Mouse (Mus musculus): ENCODE results near the gene Sgip1.

Gene Sgip1

DNA sequence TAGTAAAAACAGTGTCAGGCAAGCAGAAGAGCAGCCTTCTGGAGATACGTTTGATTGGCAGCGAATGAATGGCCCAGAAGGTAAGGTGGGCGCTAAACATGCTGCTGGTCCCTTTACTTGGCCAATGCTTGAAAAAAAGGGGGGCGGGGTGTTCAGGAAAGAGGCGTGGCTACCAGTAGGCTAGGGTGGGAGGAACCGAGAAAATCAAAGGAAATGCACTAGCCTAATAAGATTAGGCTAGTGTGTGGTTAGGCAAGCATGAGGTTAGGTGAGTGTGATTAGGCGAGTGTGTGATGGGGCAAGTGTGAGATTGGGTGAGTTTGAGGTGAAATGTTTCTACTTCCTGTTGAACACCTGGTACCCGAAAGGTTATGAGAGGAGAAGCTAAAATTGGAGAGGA lies at the start of gene Sgip1:
Gene Sgip1, plus strand, starts transcription at position 11 of the 400 bp plus-strand sequence.
- DNase-seq, result no peak

DNA sequence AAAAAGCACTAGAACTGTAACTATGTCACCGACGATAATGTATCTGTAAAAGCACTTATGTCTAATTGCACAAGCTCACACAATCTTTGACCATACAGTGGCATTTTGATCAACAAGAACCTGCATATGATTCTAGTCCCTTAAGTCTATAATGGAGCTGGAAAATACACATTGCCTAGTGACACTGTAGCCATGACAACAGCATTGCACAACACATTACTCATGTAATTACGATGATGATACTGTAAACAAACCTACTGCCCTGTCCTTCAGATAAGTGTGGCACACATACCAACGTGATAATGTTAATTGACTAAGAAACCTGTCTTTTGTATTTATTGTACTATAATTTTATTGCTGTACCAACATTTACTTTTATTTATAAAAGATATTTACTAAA lies 49.7 kb upstream of the Sgip1 start:
- DNase-seq, result no peak

DNA sequence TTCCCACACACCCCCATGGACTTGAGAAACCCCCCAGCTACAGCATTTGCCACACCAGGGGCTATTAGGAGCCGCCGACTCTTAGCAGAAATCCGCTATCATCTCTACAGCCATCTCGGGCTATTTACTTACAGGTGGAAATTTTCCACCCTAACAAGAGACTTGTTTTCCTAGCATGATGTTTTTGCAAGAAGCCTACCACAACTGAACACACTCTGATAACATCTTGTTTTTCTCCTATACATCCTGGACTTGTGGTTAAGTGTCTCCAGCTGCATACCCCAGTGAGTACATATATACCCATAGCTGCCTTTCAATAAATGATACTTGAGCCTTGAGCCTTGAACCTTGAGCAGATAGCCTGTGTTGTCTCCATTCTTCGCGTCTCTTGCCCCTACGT lies 43.1 kb upstream of the Sgip1 start:
- DNase-seq, result no peak

DNA sequence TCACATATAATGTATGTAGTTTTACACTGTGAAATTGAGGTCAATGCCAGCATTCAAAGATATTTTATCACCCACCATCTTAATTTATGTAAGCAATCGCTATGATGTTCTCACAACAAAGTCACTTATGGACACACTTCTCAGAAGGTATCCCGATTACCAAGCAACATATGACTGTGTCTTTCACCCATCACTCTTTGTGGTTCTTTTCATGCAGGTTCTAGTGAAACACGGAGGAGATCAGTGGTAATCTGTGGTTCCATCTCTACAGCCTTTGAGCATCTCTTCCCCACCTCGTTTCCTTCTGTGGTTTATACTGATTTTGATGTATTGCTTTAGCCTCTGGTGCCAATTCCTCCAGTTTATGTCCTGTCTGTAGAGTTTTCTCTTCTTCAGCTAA lies 29.4 kb upstream of the Sgip1 start:
- DNase-seq, result no peak

DNA sequence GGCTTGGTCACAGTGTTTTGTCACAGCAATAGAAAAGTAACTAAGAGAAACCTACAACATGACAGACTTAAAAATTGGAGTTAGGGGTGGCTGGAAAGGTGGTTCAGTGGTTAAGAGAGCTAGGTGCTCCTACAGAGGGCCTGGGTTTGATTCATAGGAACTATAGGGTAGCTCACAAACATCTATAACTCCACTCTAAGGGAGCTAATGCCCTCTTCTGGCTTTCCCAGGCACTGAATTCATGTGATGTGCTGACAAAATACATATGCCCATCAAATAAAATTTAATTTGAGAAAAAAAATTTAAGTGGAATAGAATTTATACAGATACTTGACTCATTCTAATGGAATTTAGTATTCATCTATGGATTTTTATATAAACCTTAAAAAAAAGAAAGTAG lies 25.6 kb upstream of the Sgip1 start:
- no peak for DNase-seq

DNA sequence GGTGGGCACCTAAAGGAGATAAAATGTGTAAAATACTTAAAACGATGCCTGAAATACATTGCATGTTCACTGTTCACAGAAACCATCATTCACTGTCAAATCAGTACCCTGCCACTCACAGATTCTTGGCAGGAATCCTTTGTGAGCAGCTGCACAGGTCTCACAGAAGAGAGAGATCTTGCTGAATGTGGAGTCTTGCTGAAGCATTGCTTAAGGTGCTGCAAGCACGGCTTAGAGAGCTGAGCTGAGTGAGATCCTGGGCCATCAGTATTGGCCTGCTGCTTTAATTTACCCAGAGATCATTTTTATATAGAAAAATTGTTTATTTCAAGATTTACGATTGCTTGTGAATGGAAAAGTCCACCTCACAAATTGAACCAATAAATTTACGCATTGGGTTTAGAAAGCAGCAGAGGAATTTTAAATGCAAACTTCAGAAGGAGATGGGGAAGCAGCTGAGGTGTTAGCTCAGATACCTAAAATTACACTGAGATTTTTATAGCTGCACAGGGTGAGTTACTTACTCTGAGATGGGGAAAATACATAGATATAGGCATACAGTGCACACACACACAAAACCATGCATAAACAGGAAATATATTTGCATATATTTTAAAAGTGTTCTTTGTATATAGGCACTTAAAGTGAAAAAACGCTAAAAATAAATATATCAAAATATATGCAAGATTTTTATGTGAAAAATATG lies 23.8 kb upstream of the Sgip1 start:
- DNase-seq, result no peak

DNA sequence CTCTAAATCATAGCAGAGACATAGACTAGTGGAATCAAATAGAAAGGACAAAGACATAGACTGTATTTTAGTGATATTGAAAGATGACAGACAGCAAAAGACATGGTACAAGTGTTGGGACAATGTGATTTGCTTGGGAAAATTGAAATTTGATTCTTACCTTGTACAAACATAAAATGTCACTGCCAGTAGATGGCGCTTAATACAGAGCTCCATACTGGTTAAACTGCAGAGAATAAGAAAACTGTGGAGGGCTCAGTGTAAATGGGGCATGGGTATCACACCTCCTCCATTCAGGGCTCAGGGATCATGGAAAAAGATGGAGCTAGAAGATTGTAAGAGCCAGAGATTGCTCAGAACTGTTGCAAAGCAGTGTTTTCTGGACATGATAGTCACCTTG lies 21.6 kb upstream of the Sgip1 start:
- DNase-seq, result peak in 1 of 2 experiments; percentile 11

DNA sequence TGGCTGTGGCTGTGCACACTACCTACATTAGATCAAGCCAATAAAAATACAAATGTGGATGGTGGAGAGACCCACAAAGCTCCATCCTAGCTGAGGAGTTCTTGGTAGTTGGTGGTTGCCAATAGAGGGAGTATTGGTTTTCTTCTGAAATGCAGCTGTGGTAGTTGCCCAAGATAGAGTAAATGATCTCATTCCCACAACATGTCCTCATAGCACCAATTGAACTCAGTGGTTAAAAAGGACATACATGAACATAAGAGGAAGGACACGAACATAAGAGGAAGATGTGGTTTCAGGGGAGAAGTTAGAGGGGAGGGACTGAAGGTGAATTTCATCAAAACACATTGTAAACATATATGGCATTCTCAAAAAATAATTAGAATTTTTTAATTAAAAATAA lies 21.1 kb upstream of the Sgip1 start:
- DNase-seq, result no peak

DNA sequence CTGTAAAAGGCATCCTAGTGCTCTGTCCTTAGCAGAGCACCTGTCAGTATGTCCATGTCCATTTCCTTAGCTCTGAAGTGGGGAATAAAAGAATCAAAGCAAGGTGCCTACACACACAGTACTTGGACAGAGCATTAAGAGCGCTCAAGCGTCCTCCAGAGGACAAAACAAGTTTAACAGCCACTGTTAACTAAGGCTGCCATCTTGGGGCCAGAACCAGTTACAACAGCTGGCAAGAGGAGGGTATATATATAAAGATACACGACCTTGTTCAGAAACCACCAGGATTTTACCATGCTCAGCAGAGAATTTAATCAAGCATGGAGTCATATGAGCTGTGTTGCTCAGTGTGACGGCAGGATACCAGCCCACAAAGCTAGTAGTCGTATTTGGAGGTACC lies 16.7 kb upstream of the Sgip1 start:
- no peak for DNase-seq

DNA sequence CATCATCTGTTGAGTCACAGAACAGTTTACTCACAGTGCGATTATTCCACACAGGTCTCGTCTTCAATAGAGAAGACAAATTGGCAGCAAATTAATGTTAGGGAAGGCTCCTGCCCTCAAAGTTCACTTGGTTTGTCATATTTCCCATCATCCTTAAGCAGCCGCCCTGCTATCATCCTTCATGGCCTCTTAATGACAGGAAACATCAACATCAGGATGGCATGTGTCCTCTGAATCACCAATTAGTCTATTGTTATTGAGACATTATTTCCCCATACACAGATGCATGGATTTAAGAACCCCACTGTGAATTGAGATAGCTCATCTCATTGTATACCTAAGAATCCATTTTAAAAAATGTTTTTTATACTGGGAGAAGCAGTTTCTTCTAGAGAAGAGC lies 10.1 kb upstream of the Sgip1 start:
- no peak for DNase-seq

DNA sequence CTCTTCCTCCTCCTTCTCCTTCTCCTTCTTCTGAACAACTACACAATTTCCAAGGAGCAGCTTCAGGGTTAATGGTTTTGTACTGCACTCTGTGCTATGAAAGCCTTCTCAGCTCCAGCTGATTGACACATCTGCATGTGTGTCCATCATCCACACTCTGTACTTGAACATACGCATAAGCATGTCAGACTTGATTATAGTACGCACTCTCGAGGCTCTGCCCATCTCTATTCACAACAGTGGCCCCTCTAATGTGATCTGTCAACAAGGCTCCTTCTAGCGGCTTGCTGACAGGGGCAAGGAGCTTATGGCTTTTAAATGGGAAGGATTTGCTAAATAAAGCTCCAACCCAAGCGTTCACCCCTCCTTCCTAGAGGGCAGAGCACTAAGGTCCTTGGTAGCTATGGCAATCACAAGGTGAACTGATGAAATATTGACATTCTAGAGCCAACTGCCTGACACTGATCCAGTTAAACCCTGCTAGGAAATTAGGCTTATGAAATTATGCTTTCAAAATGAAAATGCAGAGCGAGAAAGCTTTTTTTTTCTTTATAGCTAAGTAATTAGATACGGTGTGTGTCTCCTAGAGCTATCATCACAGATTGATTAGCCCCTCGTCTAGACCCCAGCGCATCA lies 7.0 kb upstream of the Sgip1 start:
- DNase-seq, result no peak

DNA sequence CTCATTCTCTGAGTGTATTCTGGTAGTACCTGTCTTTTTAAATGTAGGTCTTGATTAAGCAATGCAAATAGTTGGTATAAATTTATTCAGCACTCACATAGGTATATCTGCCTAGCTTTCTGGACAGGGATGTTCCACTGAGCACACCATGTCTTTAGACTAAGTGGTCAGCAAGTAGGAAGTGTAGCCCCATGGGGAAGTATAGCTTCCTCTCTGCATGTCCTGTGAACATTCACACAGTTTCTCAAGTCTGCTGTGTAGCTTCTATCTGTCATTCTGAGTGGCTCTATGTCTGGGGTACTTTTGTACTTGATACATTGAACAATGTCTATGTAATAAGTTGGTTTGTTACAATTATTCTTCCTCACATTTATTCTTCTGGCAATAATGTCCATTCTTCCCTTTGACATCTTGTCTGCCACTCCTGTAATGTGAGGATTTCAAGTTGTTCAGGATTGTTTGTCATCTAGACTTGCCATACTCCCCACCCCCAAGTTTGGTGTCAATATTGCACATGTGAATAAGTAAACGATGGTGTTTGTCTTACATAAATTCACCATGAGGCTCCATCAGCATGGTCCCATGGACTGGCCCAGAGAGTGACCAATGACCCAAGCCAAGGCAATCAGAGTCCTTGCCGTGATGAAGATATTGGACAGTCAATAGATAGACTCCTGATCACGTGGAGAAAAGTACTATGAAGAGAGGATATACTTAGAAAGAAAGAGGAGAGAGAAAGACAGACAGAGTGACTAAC lies 12.4 kb downstream of the Sgip1 start:
- DNase-seq, result no peak

DNA sequence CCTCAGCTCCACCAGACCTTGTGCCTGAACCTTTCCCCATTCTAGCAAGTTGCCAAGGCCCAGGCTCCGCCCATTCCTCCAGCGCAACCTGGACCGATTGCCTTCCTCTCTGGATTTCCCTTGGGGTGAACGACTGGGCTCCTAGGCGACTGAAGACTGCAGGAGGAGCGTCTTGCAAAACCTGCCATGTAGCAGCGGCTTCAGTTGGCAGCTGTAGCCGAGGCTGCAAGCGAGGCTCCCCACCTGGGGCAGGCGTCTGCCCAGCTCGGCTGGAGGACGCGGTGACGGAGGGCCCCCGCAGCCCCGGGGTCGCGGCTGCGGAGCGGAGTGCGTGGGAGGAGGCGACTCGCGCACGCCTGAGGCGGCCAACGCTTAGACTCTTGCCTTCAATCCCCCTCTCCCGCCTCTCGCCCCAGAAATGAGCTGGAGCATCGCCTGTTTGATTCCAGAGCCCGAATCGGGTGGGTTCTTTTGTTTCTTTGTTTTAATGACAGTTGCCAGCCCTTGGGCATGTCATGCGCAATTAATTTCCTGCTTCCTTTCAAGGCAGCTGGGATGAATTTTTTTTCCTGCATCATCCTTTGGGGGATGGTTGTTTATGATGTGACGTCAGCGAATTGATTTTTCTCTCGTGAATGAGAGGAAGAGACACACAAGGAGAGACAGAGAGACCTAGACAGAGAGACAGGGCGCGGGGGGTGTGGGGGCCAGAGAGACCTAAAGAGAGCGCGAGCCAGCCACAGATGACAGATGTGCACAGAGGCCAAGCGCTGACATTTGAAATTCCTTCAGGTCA lies 18.2 kb downstream of the Sgip1 start:
- DNase-seq, result peak; percentile 66 to 71

DNA sequence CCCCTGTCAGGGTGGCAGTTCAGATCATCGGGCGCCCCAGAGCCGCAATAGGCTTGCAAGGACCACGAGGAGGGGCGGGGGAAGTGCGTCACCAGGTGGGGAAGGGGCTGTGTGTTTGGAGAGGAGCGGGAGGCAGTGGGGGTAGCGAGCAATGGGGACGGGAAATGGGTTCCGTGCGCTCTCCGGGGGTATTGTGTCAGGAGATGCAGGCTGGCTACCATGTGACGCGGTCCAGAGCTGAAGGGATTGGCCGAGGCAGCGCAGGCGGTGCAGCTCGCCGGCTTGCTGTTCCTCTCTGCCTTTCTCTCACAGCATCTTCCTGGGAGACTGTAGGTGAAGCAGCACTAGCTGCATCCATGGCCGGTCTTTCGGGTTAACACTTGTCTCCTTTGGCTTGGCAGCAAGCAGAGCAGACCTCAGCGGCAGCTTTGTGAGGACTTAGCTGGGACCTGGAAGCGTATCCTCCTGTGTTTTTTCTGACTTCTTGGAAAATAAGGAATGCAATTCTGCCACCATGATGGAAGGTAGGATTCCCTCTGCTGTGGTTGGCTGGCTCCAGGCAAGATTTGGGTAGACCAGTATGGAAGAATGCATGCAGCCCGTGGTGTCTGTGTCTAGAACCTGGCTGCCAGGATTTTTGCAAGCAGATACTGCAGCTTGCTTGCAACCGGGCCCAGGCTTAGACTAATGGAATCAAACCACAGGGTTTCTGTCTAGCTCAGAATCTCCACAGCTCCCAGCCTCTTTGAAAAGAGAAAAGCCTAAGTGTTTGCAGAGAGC lies 19.1 kb downstream of the Sgip1 start:
- DNase-seq, result peak; percentile 88 to 89

DNA sequence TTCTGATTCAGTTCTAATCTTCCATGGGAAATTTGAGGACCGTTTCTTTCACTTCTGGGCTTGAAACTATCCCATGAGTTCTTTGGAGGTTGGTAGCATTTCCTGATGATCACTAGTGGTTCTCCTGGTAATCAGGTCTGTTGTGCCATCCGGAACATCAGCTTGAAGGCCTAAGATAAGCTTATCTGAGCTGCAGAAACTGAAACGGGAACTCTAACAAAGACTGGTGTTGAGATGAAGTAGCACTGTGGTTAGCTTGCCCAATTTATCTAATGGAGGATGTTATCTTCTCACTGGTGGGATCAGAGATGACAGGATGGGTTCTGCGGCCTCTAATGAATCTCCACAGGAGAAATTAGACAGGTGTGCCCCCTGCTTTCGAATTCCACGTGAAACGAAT lies 21.0 kb downstream of the Sgip1 start:
- no peak for DNase-seq

DNA sequence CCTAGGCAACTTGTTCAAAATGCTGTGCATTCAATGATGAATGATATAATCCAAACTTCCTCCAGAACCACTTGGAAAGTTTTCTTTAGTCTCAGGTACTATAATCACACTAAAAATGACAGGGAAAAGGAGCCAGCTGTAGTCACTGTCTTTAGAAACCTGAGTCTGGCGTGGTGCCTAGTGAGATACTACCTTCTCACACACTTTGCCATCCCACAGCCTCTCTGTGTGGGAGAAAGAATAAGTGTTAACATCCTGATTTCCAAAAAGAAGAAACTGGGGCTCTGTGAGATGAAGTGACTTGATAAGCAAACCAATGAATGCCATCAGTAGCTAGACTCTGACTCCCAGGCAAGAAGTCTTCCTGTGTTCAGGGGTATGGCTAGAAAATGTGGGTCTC lies 28.0 kb downstream of the Sgip1 start:
- no peak for DNase-seq

DNA sequence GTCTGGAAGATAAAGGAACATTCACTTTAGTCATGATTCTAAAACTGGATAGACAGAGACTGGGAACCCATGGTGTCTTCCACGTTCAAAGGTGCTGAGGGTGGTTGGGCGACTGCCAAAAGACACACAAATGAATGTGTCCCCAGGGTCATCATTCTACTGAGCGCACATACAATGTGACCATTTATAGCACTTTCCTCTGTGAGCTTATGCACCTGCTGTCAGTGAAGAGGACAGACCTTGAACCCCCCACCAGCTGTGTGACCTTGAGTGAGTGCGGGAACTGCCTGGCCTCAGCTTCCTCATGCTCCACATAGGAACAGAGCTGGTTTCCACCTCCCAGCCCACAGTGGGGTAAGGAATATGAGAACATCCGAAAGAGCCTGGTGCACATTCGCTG lies 28.8 kb downstream of the Sgip1 start:
- no peak for DNase-seq

DNA sequence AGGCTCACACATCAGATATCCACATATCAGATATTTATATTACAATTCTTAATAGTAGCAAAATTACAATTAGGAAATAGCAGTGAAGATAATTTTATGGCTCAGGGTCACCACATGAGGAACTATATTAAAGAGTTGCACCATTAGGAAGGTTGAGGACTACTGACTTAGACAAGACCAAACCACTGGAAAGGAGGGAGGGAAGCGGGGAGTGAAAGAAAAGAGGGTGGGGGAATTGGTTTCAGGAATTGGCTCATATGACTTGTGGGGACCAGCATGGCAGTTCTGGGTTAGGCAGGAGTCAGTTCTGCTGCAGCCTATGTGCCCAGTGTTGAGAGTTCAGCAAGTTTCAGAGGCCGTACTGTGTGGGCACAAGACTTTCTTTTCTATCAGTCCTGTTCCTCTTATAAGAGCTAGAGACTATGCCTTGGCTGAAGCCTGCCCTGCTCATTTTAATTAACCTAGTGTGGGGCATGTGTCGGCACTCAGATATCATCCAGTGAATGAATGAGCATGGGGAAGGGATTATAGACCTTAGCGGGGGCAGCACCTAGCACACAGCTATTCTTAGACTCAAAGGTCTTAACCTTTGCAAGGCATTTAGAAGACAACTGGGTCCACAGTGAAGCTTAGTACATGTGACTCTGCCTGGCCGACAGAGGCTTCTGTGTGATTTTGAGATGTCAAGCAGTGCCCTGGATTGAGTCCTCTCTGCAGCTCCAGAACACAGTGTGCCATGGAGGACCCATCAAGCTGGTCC lies 30.7 kb downstream of the Sgip1 start:
- DNase-seq, result no peak

DNA sequence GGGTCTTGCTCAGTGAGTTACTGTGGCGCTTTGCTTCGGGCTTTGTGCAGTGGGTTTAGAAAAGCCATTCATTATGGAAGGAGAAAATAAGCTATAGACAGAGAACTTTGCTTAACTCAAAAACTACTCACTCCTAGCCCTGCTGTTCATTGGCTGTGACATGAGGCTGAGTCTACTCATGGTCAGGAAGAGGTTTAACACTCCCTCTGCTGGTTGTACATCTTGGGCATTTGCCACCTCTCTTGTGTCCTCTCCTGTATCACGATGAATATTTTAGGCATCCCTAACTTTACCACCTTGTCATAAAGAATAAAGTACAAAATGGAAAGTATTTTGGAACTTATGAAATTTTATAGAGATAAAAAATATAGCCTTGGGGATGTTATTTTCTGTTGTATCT lies 32.1 kb downstream of the Sgip1 start:
- no peak for DNase-seq

DNA sequence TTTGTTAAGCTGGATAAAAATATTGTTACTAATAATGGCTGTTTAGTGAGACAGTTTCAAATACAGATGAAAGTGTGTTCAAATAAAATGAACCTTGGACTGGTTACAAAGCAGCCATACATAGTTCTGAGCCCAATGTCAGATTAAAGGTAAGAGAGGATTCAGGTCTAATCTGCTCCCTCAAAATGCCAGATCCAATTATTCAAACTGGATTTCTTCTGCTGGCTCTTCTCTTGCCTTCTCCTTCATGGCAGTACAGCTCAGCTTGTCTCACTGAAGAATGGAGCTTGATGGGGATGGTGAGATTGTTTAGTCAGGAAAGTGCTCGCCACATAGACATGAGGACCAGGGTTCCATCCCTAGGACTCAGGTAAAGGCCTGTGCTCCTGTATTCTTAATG lies 32.7 kb downstream of the Sgip1 start:
- no peak for DNase-seq

DNA sequence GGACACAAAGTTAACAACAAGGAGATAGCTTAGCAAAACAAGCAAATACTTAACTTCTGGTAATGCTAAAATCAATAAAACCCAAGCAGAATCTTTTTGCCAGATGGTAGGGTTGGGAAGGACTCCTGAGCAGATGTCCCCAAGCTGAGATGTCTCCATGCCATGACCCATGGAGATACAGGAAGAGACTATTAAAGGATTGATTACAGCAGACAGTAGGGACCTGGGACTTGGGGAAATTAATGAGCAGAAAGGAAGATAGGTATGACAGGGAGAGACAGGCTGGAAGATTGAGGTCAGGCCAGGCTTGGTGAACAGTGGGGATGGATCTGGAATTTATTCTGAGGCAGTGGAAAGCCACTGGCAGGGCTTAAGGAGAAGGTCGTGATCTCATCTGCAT lies 33.5 kb downstream of the Sgip1 start:
- no peak for DNase-seq
